Mouse (Mus musculus): ENCODE measurements around the gene Cfap299. TPM values are rescaled to one million over a fixed set of nuclear protein-coding genes. Genes with fewer than 3 reads are reported as not detected.

Cfap299 gene
- total RNA-seq, 1 experiment from 2014 or later = not detected

DNA sequence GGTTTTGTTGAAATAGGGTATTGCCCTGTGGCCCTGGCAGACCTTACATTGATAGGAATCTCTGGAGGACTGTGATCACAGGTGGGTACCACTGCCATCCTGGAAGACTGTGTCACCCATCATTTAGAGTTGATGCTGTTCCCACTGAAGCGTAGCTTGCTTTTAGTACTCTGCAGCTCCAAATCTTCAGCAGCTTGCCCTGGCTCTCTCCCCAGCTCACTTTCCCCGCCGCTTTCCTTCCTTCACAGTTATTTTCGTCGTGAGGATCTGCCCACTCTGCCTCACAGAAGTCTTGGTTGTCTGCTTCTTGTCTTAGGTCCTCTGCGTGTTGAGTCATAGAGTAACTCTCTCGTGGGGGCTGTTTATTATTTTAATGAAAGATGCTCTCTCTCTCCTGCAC is 40.3 kb downstream of the Cfap299 start:
- ATAC-seq (replicated peaks; ENCODE audit: insufficient number of reproducible peaks, low FRiP score, low TSS enrichment, poor library complexity, severe bottlenecking) = no peak

DNA sequence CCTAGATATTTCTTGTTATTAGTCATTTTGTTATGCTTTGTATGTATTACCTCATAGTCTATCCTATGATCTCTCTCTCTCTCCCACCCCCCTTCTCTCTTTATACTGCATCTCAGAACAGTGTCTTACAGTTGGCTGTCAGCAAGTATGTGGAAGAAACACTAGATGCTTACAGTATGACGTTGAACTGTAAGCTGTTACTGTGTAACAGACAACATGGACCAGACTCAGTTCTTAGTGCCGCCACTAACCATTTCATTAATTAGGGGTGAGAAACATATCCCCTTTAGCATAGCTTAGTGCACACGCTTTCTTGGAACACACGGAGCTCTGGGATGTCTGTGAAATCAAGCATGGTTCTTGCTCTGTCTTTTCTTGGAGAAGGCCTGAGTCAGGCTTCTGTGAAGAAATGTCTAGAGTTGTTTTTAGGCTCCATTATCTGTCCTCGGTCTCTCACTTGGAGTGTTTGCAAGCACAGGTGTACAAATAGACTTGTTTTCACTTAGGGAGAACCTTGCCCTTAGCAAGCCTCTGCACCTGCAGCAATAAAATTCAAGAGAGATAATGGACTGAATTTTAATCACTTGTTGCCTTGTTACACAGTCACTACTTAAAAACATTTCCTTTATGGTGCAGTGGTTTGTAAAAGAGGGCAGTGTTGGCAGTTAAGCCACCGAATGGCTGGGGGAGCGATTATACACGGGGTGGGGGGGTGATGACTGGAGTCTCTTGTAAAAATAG is 47.1 kb downstream of the Cfap299 start:
- ATAC-seq (replicated peaks; ENCODE audit: insufficient number of reproducible peaks, low FRiP score, low TSS enrichment, poor library complexity, severe bottlenecking) = no peak

DNA sequence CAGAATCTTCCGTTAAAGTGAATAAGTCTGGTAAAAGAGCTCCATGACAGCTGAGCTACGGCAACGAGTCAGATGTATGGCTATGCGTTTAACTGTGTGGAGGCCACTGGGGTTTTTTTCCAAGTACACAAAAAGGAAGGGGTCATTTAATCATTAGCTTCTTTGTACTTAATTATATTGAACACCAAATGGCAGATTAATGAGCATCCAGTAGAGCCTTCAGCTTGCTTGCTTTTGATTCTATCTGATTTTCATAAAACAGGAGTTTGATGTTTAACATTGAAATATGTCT is 47.6 kb downstream of the Cfap299 start:
- no peak for ATAC-seq (replicated peaks; ENCODE audit: insufficient number of reproducible peaks, low FRiP score, low TSS enrichment, poor library complexity, severe bottlenecking)

DNA sequence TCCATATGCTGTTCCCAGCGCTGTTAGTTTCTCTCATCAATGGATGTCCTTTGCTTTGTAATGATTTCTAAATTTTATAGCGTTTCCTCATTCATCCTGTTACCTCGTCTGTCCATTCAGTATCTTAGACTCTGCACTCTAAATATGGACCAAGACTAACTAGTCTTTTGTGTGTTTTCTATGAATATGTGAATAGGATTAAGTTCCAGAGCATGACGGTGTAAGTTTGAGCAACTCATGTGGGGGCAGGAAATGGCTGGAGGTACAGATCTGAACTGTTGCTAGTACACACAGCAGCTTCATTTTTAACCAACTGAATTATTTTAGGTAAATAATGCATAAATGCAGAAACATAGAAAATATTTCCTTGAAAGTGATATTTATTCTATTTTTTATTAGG is 51.3 kb downstream of the Cfap299 start:
- ATAC-seq (replicated peaks; ENCODE audit: insufficient number of reproducible peaks, low FRiP score, low TSS enrichment, poor library complexity, severe bottlenecking) = no peak

DNA sequence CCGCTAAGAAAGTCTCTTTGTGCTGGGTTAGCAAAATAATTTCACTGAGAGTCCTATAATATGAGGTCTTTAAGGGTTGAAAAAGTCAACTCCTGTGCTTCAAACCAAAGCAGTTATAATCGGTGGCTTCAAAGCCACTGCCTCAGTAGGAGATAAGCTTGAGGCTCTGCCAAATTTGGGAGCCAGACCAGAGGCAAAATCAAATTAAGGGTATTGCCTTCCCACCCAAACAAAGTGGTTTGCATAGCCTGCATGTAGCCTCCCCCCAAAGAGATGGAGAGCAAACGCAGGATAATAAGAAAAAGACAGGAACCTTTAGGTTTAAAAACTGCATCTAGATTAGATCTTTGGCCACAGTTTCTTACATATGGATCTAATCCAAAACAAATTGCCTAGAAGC is 58.0 kb downstream of the Cfap299 start:
- no peak for ATAC-seq (replicated peaks; ENCODE audit: insufficient number of reproducible peaks, low FRiP score, low TSS enrichment, poor library complexity, severe bottlenecking)

DNA sequence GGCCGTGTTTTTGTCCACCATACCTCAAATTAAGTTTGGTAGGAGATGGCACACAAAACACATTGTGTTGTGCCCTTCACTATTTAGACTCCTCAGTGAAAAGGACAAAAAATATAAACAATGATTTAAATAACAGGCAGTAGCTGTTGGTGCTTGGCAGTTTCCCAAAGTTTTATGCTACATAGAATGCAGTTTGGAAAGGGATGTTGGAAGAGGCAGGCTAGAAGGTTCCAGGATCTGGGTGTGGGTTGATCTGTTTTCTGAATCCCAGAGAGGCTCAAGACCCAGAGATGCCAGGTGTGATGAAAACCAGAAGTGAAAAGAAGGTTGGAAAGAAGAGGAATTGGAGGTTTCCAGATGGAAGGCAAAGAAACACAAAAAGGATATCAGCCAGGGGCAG is 73.1 kb downstream of the Cfap299 start:
- no peak for ATAC-seq (replicated peaks; ENCODE audit: insufficient number of reproducible peaks, low FRiP score, low TSS enrichment, poor library complexity, severe bottlenecking)

DNA sequence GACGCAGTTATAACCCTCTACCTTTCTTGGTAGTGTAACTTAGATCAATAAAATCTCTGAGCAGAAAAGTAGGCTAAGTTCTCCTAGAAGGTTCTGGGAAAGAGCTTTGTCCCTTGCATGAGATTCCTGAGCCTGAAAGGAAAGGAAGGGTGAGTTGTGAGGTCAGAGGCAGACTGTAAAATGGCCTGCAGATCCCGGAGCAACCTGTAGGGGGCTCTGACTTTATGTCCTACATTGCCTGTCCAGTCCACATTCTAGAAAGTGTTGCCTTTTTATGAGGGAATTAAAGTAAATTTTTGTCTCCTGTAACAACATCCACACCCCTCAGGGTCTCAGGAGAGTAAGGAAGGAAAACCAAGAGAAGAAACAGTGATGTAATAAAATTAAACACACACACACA is 81.0 kb downstream of the Cfap299 start:
- no peak for ATAC-seq (replicated peaks; ENCODE audit: insufficient number of reproducible peaks, low FRiP score, low TSS enrichment, poor library complexity, severe bottlenecking)

DNA sequence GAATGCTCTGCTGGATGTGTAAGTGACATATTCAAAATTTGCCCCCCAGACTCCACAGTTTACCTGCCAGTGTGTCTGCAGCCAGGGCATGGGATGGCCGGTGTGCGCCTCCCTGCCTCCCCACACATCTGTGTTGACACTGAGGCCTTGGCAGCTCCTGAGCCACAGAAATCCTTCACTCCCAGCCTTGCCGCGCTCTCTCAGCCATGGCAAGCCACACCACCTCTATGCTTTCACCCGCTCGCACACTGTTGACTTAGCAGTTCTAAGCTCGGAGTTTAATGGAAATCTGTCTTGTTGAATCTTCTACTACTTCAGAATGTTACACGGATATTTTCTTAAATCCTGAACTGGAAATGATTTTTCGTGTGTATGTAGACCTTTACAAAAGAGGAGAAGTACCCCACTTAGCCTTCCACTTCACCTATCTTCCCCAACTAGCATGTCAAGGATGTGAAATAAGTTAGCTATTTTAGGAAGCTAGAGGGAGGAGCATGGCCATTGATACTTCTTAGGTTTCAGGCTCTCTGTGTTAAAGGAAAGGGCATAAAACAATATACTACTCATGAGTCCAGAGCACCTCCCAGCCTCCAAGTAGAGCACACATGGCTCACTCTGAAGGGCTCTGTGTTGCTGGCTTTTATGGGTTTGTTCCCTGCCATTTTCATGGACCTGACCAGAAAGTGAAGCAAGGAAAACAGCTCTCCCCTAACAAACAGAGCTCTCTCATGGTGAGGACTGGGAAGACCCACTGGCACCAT is 87.5 kb downstream of the Cfap299 start:
- ATAC-seq (replicated peaks; ENCODE audit: insufficient number of reproducible peaks, low FRiP score, low TSS enrichment, poor library complexity, severe bottlenecking) = no peak

DNA sequence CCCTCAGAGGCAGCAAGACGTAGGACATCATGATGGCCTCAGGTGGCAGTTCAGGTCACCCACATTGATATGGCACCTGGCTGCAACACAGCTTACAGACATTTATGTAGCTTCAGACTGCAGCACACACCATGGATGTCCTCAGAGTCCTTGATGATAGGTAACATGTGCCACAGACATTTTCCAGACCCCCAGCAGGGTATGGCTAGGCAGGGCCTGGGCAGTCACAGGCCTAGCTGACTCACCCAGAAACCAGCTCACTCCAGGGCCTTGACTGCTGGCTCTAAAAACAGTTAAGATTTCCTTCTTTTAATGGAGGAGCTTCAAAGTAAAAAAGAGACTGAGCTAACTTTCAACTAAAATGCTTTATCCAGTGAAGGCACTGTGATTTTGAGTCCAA is 95.9 kb downstream of the Cfap299 start:
- ATAC-seq (replicated peaks; ENCODE audit: insufficient number of reproducible peaks, low FRiP score, low TSS enrichment, poor library complexity, severe bottlenecking) = no peak

DNA sequence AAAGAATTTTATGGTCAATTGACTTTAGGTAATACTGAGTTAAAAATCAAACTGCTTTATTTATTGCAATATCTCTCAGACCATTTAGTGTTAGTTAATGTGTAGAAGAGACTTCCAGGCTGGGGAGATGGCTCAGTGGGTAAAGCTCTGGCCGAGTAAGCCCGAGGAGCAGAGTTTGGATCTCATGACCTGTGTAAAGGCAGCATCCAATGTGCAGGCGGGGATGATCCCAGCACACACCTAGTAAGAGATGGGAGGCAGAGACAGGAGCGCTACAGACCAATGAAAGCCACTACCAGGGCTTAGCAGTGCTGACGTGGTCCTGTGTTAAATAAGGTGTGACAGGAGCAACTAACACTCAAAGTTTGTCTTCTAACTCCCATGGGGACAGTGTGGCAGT is 97.0 kb downstream of the Cfap299 start:
- ATAC-seq (replicated peaks; ENCODE audit: insufficient number of reproducible peaks, low FRiP score, low TSS enrichment, poor library complexity, severe bottlenecking) = no peak

DNA sequence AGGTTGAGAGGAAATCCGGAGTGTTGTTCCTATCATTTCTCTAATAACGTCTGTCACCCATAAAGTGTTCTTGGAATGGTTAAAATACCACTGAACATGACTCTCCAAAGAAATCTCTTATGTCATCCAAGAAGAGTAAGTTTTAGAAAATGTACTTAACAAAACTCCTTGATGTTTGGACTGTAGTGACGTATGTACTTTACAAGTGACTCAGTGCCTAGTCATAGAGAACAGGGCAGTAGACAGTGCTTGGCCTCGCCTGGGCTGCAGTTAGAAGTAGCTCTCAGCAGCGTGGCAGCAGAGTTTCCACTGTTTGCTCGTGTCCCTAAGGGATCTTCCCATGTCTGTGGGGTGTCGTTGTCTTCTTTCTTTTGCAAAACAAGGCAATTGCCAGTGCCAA is 101.0 kb downstream of the Cfap299 start:
- ATAC-seq (replicated peaks; ENCODE audit: insufficient number of reproducible peaks, low FRiP score, low TSS enrichment, poor library complexity, severe bottlenecking) = no peak

DNA sequence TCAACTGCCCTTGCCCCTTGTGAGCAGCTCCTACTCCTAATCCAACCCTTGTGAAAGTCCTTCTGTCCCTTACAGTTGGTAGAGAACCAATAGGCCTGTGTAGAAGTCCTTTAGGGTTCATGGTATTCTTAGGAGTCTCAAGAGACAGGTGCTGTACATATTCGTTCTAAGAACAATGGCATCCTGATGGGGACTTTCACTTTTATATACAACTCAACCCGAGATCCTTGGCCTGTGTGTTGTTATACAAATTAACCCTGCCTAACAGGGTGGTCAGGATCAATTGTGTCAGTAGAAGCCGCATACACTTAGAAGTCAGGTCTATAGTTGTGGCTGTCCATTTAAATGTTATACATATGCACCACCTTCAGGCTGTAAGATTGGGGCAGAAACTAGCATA is 109.6 kb downstream of the Cfap299 start:
- ATAC-seq (replicated peaks; ENCODE audit: insufficient number of reproducible peaks, low FRiP score, low TSS enrichment, poor library complexity, severe bottlenecking) = no peak

DNA sequence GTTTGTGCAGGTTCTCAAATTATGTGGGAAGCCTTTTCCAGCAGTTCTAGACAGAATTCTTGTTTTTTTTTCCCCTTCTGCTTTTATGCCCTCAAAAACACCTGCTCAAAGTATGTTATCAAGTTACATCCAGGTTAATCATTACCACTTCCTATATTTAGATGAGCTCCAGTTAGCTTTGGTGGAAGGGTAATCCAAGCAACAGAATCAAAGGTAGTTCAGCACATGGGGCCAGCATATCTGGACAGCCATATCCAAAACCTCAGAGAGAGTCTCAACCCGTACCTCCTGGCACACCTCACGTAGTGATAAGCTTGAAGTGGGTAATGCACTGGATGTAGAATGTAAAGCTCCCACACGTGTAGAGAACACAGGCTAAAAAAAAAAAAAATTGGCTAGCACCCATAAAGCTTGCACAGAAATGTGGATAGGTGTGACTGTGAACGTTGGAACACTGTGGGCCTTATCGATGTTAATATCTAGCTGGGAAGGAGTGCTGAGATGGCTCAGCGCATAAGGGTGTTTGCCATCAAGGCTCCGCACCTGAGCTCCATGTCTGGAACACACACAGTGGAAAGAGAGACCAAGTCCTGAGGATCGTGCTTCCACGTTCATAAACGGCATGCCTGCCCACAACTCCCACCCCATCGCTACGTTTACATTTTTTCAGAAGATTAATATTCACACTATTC is 117.8 kb downstream of the Cfap299 start:
- ATAC-seq (replicated peaks; ENCODE audit: insufficient number of reproducible peaks, low FRiP score, low TSS enrichment, poor library complexity, severe bottlenecking) = no peak

DNA sequence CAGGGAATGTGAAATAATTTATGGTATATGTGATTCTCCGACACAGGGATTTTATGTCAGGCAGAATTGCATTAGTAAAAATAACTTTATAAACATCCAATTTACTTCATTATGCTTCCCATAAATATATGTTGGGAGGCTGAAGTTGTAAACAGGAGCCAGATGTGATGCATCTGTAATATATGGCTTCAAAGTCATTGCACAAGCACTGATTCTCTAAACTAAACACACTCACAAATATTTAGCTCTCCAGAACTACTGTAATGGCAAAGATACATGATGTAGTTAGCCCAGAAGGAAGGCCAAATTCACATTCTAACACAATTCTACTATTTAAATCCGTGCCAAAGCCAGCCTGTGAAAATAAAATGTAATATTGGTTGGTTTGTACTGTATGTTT is 120.8 kb downstream of the Cfap299 start:
- no peak for ATAC-seq (replicated peaks; ENCODE audit: insufficient number of reproducible peaks, low FRiP score, low TSS enrichment, poor library complexity, severe bottlenecking)

DNA sequence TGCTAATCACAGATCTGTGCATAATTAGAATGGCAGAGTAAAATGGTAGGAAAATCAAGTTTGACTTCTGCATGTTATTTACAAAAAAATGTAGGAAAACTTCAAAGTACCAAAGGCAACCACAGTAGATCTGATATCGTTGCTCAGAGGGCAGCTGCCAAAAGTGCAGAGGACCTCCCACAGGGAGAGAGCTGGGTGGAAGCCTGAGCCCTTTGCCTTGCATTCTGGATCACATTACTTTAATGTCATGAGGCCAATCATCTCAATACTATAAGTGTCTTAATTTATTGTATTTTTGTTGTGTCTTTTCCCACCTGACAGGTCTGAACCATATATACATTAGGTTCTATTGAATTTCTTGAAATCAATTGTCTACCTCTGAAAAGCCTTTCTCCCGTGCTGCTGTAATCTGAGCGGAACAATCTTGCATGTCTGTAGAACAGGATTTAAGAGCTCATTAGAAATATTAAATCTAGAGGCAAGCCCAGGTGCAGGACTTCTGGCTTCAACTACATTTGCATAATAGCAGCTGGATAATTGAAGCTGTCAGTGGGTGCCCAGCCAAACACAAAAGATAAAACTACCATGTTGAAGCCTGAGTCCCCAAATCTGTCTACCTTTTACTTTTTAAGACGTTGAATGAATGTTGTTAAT is 137.9 kb downstream of the Cfap299 start:
- ATAC-seq (replicated peaks; ENCODE audit: insufficient number of reproducible peaks, low FRiP score, low TSS enrichment, poor library complexity, severe bottlenecking) = no peak

DNA sequence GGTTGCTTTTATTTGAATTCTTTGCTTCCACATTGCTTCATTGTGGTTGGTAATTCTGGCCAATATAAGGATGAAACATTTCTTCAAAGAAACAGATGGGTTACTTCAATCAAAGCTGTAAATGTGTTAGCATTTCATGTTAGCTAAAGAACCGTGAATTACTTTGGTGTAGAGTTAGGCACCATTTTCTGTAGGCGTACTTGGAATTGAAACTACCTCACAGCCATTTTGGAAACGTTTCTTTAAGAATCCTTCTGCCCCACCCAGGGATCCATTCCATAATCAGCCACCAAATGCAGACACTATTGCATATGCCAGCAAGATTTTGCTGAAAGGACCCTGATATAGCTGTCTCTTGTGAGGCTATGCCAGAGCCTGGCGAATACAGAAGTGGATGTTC is 140.9 kb downstream of the Cfap299 start:
- no peak for ATAC-seq (replicated peaks; ENCODE audit: insufficient number of reproducible peaks, low FRiP score, low TSS enrichment, poor library complexity, severe bottlenecking)

DNA sequence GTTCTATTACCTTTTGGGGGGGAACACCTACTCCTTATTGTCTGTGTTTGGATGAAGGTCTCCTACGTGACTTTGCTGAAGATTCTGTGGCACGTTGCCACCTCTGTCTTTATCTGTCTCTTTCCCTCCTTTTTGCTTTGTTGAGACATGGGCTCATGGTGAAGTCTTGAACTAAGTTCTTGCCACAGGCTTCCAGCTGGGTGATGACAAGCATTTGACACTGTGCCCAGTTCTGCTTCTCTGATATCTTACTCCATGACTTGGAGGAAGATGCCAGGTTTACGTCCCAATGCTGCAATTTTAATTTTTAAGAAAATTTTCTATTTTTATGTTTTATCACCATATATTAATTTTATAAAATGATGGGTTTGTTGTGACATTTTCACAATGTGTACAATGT is 147.4 kb downstream of the Cfap299 start:
- no peak for ATAC-seq (replicated peaks; ENCODE audit: insufficient number of reproducible peaks, low FRiP score, low TSS enrichment, poor library complexity, severe bottlenecking)

DNA sequence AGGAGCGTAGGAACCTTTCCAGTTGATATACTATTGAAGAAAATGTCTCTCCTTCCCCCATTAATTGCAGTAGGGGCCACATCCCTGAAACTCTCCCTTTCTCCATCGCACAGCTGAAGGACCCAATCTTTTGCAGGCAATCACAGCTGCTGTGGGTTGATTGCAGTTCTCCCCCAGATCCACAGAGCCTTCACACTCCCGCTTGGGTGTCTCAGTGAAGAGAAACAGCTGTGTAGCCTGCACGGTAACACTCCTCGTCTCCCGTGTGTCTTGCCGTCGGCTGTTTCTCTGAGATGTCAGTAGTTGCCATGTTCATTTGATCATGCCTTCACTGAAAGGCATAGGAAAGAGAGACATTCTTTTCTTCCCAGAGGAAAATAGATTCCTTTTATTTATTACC is 148.2 kb downstream of the Cfap299 start:
- no peak for ATAC-seq (replicated peaks; ENCODE audit: insufficient number of reproducible peaks, low FRiP score, low TSS enrichment, poor library complexity, severe bottlenecking)

DNA sequence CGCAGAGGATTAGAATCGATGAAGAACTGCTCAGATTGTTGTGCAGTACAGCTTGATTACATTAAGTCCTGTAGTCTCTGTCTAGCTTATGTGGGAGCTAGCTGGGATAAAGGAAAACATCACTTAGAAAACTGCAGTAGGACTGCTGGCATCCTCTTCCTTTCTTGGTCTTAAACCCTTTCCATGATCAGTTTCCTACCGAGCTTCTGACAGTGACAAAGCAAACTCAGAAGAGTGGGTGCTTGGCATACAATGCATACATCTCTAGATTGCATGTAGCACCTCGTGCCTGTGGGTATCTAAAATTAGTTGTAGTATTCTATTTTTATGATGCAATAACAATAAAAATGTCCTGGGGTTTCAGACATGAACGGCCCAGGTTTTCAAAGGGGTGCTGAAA is 154.4 kb downstream of the Cfap299 start:
- ATAC-seq (replicated peaks; ENCODE audit: insufficient number of reproducible peaks, low FRiP score, low TSS enrichment, poor library complexity, severe bottlenecking) = no peak

DNA sequence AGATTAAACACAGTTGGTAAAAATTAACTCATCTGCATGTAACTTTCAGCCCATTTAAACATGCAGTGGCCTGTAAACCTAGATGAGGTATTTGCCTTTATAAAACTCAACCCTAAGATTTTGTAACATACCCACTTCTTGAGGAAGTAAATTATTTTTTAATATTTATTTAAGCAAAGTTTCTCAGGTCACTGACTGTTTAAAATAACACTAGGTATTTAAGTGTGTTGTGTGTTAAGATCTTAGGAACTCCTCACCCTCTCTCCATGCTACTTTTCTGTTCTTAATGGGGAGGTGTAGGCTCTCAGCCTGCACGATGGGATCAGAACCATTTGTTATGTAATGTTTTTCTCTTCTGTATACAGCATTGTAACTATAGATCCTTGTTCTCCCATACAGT is 156.1 kb downstream of the Cfap299 start:
- ATAC-seq (replicated peaks; ENCODE audit: insufficient number of reproducible peaks, low FRiP score, low TSS enrichment, poor library complexity, severe bottlenecking) = no peak

Data from monocyte, adult 5-6 weeks (primary cell).